9 mouse cellular contexts compared by ENCODE assay signal in the genomic region with DNA sequence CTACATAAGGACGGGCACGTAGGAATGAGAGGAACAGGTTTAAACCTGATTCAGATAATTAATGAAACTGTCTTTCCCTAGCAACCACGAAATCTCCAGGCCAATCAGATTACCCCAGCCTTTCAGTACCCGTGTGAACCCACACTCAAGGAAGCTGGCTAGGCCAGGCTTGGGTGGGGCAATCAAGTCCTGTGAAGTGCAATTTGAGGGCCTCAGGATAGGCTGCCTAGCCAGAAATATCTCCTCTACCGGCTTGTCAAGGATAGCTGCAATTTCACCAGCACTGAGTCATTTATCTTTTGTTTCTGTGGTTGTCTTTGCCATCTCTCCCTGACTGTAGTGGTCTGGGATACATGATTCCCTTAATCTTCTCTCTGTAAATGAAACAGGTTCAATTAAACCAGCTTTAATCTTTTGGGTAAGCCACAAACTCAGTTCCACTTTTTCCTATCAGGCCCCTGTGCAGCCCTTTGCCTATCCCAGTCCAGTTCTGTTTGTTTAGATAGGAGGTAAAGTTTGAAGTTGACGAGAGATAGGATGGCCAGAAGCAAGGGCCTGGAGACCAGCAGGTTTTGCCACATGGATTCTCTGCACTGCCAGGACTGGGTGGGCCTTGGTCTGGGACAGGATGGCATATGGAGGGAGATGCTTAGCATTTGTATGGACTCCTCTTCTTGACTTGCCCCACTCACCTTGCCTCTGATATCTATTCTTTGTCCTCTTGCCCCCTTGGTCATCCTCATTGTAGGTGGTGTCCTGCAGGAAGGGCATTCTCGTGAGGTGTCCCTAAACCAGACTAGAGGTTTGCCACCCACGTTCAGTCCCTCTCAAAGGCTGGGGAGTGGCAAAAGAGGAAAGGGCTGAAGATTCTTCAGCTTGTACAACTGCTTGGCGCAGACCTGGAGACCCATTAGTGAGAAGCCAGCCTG. TPM values are rescaled to one million over a fixed set of nuclear protein-coding genes. Genes with fewer than 3 reads are reported as not detected.
DNase-seq lines count a peak whose midpoint lies in the region; ATAC-seq and TF ChIP-seq lines count a peak whose summit lies in the region.
"Had no signal": no experiment of that assay in that cellular context is flagged by ENCODE, and none has a peak within 500 bp of the region (broad histone marks: within the 10 kb centered on the region; RNA-seq: fewer than 3 reads in every experiment).

No protein-coding gene starts in this region.

- no peak for TF ChIP-seq CTCF in lung, postnatal 0 days (IDR thresholded peaks at IDR 0.05)

- peak; percentile 36; the same call in 1 of the 2 replicates for TF ChIP-seq EP300 in lung, postnatal 0 days (IDR thresholded peaks at IDR 0.05)

- H3K9me3 ChIP-seq in heart, embryonic 16.5 days (replicated peaks; ENCODE audit: control insufficient read depth, low read length): no peaks in the 10 kb centered on the region
- H3K9me3 ChIP-seq in heart, embryonic 12.5 days (replicated peaks): no peaks in the 10 kb centered on the region
- H3K9me3 ChIP-seq in lung, postnatal 0 days (ENCODE audit: low read length): no peaks in the 10 kb centered on the region
- H3K9me3 ChIP-seq in forebrain, embryonic 16.5 days (ENCODE audit: control insufficient read depth, low read length): no peaks in the 10 kb centered on the region

- WGBS in heart, embryonic 16.5 days: 54% methylated on average over 9 of the region's 9 CpGs
- 58% methylated on average over 9 of the region's 9 CpGs for WGBS in heart, embryonic 12.5 days
- WGBS in lung, postnatal 0 days: 34% methylated on average over 9 of the region's 9 CpGs
- WGBS in forebrain, embryonic 16.5 days: 67% methylated on average over 9 of the region's 9 CpGs

- H3K4me1 ChIP-seq in heart, embryonic 16.5 days (ENCODE audit: control insufficient read depth, insufficient read depth, low read length): peaks cover 23% of the 10 kb centered on the region
- peaks cover 27% of the 10 kb centered on the region for H3K4me1 ChIP-seq in heart, embryonic 12.5 days (replicated peaks)
- peaks cover 6% of the 10 kb centered on the region; the same call in 1 of the 2 replicates for H3K4me1 ChIP-seq in lung, postnatal 0 days (ENCODE audit: insufficient read depth, low read depth, low read length)
- H3K4me1 ChIP-seq in forebrain, embryonic 16.5 days (replicated peaks; ENCODE audit: control insufficient read depth, insufficient read depth, low read length): peaks cover 17% of the 10 kb centered on the region

- peak; percentile 97 for DNase-seq in MEL-GATA-1-ER (ENCODE audit: extremely low read depth, low read depth)
- DNase-seq in gonadal fat pad, adult 2 months (ENCODE audit: low read depth): peak; percentile 98
- peak; percentile 74 for DNase-seq in lung, postnatal 0 days (ENCODE audit: low spot score)
- DNase-seq in frontal cortex, postnatal 36 days (ENCODE audit: low spot score in 2 of 2): no peak
- DNase-seq in natural killer cell, adult 2 months (ENCODE audit: low spot score in 2 of 2): no peak

- 0 out of 2 replicates have a peak overlapping the region, but pooled peaks have one; percentile 23 for H3K9ac ChIP-seq in heart, embryonic 16.5 days (ENCODE audit: low read length)
- H3K9ac ChIP-seq in heart, embryonic 12.5 days: no peak overlapping the region
- H3K9ac ChIP-seq in lung, postnatal 0 days (replicated peaks; ENCODE audit: low read depth): no peak overlapping the region
- H3K9ac ChIP-seq in forebrain, embryonic 16.5 days (replicated peaks; ENCODE audit: low read depth, low read length): no peak overlapping the region

- H3K4me3 ChIP-seq in heart, embryonic 16.5 days (ENCODE audit: low read length): no peak overlapping the region
- H3K4me3 ChIP-seq in heart, embryonic 12.5 days: no peak overlapping the region
- H3K4me3 ChIP-seq in lung, postnatal 0 days (ENCODE audit: low read depth, low read length): no peak overlapping the region
- H3K4me3 ChIP-seq in forebrain, embryonic 16.5 days (replicated peaks; ENCODE audit: low read length): no peak overlapping the region

- no peak for ATAC-seq in heart, embryonic 16.5 days (replicated peaks; ENCODE audit: extremely low read depth, insufficient read depth, low FRiP score)
- no peak; the same call in 1 of the 2 replicates for ATAC-seq in heart, embryonic 12.5 days (ENCODE audit: insufficient number of reproducible peaks, low FRiP score)
- peak; percentile 84 for ATAC-seq in lung, postnatal 0 days
- ATAC-seq in forebrain, embryonic 16.5 days: no peak
- ATAC-seq: inflammation-experienced regulatory T-cells, adult 6 months had no signal

- no peaks in the 10 kb centered on the region for H3K27me3 ChIP-seq in heart, embryonic 16.5 days (ENCODE audit: control insufficient read depth, insufficient read depth, low read length)
- no peaks in the 10 kb centered on the region for H3K27me3 ChIP-seq in heart, embryonic 12.5 days (replicated peaks)
- H3K27me3 ChIP-seq in lung, postnatal 0 days (replicated peaks; ENCODE audit: insufficient read depth, low read length): no peaks in the 10 kb centered on the region
- no peaks in the 10 kb centered on the region for H3K27me3 ChIP-seq in forebrain, embryonic 16.5 days (replicated peaks; ENCODE audit: control insufficient read depth, insufficient read depth, low read length)

- no peaks in the 10 kb centered on the region for H3K36me3 ChIP-seq in heart, embryonic 16.5 days (ENCODE audit: control insufficient read depth, insufficient read depth)
- H3K36me3 ChIP-seq in heart, embryonic 12.5 days: no peaks in the 10 kb centered on the region
- no peaks in the 10 kb centered on the region for H3K36me3 ChIP-seq in lung, postnatal 0 days (ENCODE audit: insufficient read depth, low read length)
- no peaks in the 10 kb centered on the region for H3K36me3 ChIP-seq in forebrain, embryonic 16.5 days (ENCODE audit: control insufficient read depth, insufficient read depth)

- no peak overlapping the region for H3K4me2 ChIP-seq in heart, embryonic 16.5 days (ENCODE audit: low read depth, low read length)
- H3K4me2 ChIP-seq in heart, embryonic 12.5 days: no peak overlapping the region
- no peak overlapping the region for H3K4me2 ChIP-seq in lung, postnatal 0 days (replicated peaks; ENCODE audit: low read depth, low read length)
- H3K4me2 ChIP-seq in forebrain, embryonic 16.5 days (ENCODE audit: low read length): no peak overlapping the region

- H3K27ac ChIP-seq in heart, embryonic 16.5 days (ENCODE audit: low read length): peak overlapping the region; percentile 43; the same call in 1 of the 2 replicates
- H3K27ac ChIP-seq in heart, embryonic 12.5 days (ENCODE audit: poor library complexity, severe bottlenecking): no peak overlapping the region
- no peak overlapping the region for H3K27ac ChIP-seq in lung, postnatal 0 days (ENCODE audit: low read length)
- H3K27ac ChIP-seq in forebrain, embryonic 16.5 days (ENCODE audit: low read length): no peak overlapping the region

RNA-seq across cellular contexts. Expression of gene Ahnak, which starts 44.6 kb away (rescaled TPM):
- 28.7 and 36.5 TPM in 2 replicates for polyA plus RNA-seq in heart, embryonic 16.5 days (2015; fragmentation: Nextera tagmentation; extraction: Ambion mirVana)
- 26.0 and 27.1 TPM in 2 replicates for polyA plus RNA-seq in heart, embryonic 12.5 days (2016; fragmentation: Nextera tagmentation; extraction: Ambion mirVana)
- 53.6 and 56.8 TPM in 2 replicates for polyA plus RNA-seq in gonadal fat pad, adult 2 months (2012; rRNA removed)
- polyA plus RNA-seq in lung, postnatal 0 days (2015; fragmentation: Nextera tagmentation; extraction: Ambion mirVana): 151 and 163 TPM in 2 replicates
- 2.2 and 3.4 TPM in 2 replicates for polyA plus RNA-seq in forebrain, embryonic 16.5 days (2015; fragmentation: Nextera tagmentation; extraction: Ambion mirVana)

RNA-seq across cellular contexts. Expression of gene Scgb1a1, which starts 54.1 kb away (rescaled TPM):
- 0.91 and 1.8 TPM in 2 replicates for polyA plus RNA-seq in heart, embryonic 16.5 days (2015; fragmentation: Nextera tagmentation; extraction: Ambion mirVana)
- not detected in 2 replicates for polyA plus RNA-seq in heart, embryonic 12.5 days (2016; fragmentation: Nextera tagmentation; extraction: Ambion mirVana)
- polyA plus RNA-seq in gonadal fat pad, adult 2 months (2012; rRNA removed): 4.0 and 6.9 TPM in 2 replicates
- polyA plus RNA-seq in lung, postnatal 0 days (2015; fragmentation: Nextera tagmentation; extraction: Ambion mirVana): 26,192 and 26,425 TPM in 2 replicates
- not detected in 2 replicates for polyA plus RNA-seq in forebrain, embryonic 16.5 days (2015; fragmentation: Nextera tagmentation; extraction: Ambion mirVana)
- polyA plus RNA-seq: inflammation-experienced regulatory T-cells, adult 6 months had no signal

Comparison
In these comparisons a context has a peak if more than half of its experiments do, and no peak if none do; other contexts are left out.
1. DNase-seq: peak in MEL-GATA-1-ER (single experiment), gonadal fat pad, adult 2 months (single experiment) and lung, postnatal 0 days (single experiment); none in frontal cortex, postnatal 36 days (0 of 2) and natural killer cell, adult 2 months (0 of 2).
2. RNA of gene Scgb1a1, which starts 54.1 kb away (polyA plus RNA-seq): 26,192 to 26,425 TPM in lung, postnatal 0 days; 4.0 to 6.9 TPM in gonadal fat pad, adult 2 months, 0.91 to 1.8 TPM in heart, embryonic 16.5 days, not detected in heart, embryonic 12.5 days and not detected in forebrain, embryonic 16.5 days; every median in the first group is over 1,000 times any median in the second.